ENCODE assay signal across 25 mouse cellular contexts in genomic region chr15:100109916-100110315, GRCm38 (mm10).
A peak's percentile ranks its signal among the peaks of the same experiment; 100 is the strongest.
DNase-seq lines count a peak whose midpoint lies in the region; ATAC-seq and TF ChIP-seq lines count a peak whose summit lies in the region.
"Had no signal": no experiment of that assay in that cellular context is flagged by ENCODE, and none has a peak within 500 bp of the region (broad histone marks: within the 10 kb centered on the region; RNA-seq: fewer than 3 reads in every experiment).

No protein-coding gene starts in this region.

- peak; percentile 56 for ATAC-seq in frontal cortex, adult (ENCODE audit: low TSS enrichment)
- no peak for ATAC-seq in liver, postnatal 0 days
- ATAC-seq: CD4-positive, CD25-positive, alpha-beta regulatory T cell, adult 4 months; forebrain, embryonic 14.5 days had no signal

- DNase-seq in frontal cortex, postnatal 14 days (ENCODE audit: low spot score in 2 of 2), result no peak
- DNase-seq in liver, postnatal 0 days, result no peak
- DNase-seq in liver, result no peak
- DNase-seq in Muller cell, postnatal 12 days (ENCODE audit: inconsistent ontology term), result peak; percentile 29
- DNase-seq in gonadal fat pad, adult 2 months (ENCODE audit: low read depth), result peak; percentile 93
- DNase-seq in cerebellum, adult 11 months, result no peak
- no peak for DNase-seq in hindbrain, embryonic 10.5 days (ENCODE audit: low spot score)
- DNase-seq: adrenal gland, postnatal 10 days; B cell, adult 2 months; cerebellum, adult 18-20 months; cerebellum, adult 9-11 months; cerebellum, postnatal 36 days; gastrocnemius, adult 2 months; gastrocnemius, postnatal 25 days; heart, adult 11 months; heart, postnatal 14 days had no signal

- peaks cover 32% of the 10 kb centered on the region for H3K4me1 ChIP-seq in liver, postnatal 0 days (ENCODE audit: insufficient read depth)
- H3K4me1 ChIP-seq in hindbrain, embryonic 10.5 days (replicated peaks), result peaks cover 33% of the 10 kb centered on the region

- no peaks in the 10 kb centered on the region for H3K36me3 ChIP-seq in liver, postnatal 0 days (replicated peaks; ENCODE audit: insufficient read depth, low read length)
- no peaks in the 10 kb centered on the region for H3K36me3 ChIP-seq in hindbrain, embryonic 10.5 days
- H3K36me3 ChIP-seq: embryonic facial prominence, embryonic 10.5 days; heart, embryonic 10.5 days; heart, embryonic 15.5 days had no signal

- no peaks in the 10 kb centered on the region for H3K9me3 ChIP-seq in liver, postnatal 0 days (ENCODE audit: low read length)
- H3K9me3 ChIP-seq in hindbrain, embryonic 10.5 days, result no peaks in the 10 kb centered on the region
- H3K9me3 ChIP-seq: embryonic facial prominence, embryonic 10.5 days; forebrain, embryonic 10.5 days; G1E; heart, embryonic 10.5 days; heart, embryonic 15.5 days had no signal

- H3K27me3 ChIP-seq in liver, postnatal 0 days (ENCODE audit: insufficient read depth, low read length), result no peaks in the 10 kb centered on the region
- no peaks in the 10 kb centered on the region for H3K27me3 ChIP-seq in hindbrain, embryonic 10.5 days (ENCODE audit: insufficient read depth, poor library complexity, severe bottlenecking)
- H3K27me3 ChIP-seq: heart, embryonic 15.5 days had no signal

- no peak for TF ChIP-seq EP300 in liver, postnatal 0 days (IDR thresholded peaks at IDR 0.05; ENCODE audit: low read depth)

- WGBS in liver, postnatal 0 days (ENCODE audit: insufficient replicate concordance), result 67% methylated on average over 3 of the region's 3 CpGs
- WGBS in hindbrain, embryonic 10.5 days, result 86% methylated on average over 3 of the region's 3 CpGs

- H3K9ac ChIP-seq in liver, postnatal 0 days (replicated peaks), result no peak overlapping the region
- H3K9ac ChIP-seq: heart, embryonic 15.5 days; hindbrain, embryonic 14.5 days had no signal

- peak overlapping the region; percentile 89 for H3K27ac ChIP-seq in liver, postnatal 0 days (ENCODE audit: low read depth)
- no peak overlapping the region for H3K27ac ChIP-seq in hindbrain, embryonic 10.5 days
- H3K27ac ChIP-seq: embryonic facial prominence, embryonic 10.5 days; forebrain, embryonic 10.5 days; gastrocnemius, adult 2 months; heart, embryonic 15.5 days; hindbrain, embryonic 14.5 days had no signal

- no peak for TF ChIP-seq CTCF in liver, postnatal 0 days (IDR thresholded peaks at IDR 0.05; ENCODE audit: low read depth)

- no peak overlapping the region for H3K4me2 ChIP-seq in liver, postnatal 0 days (ENCODE audit: low read depth, low read length)
- H3K4me2 ChIP-seq: heart, embryonic 15.5 days; hindbrain, embryonic 14.5 days had no signal

- H3K4me3 ChIP-seq in liver, postnatal 0 days (ENCODE audit: low read depth, low read length), result no peak overlapping the region
- no peak overlapping the region for H3K4me3 ChIP-seq in hindbrain, embryonic 10.5 days
- H3K4me3 ChIP-seq: embryonic facial prominence, embryonic 10.5 days; forebrain, embryonic 10.5 days; gastrocnemius, adult 2 months; heart, embryonic 10.5 days; heart, embryonic 15.5 days had no signal

Comparison
In these comparisons a context has a peak if more than half of its experiments do, and no peak if none do; other contexts are left out.
1. DNase-seq: peak in Muller cell, postnatal 12 days (single experiment) and gonadal fat pad, adult 2 months (single experiment); none in frontal cortex, postnatal 14 days (0 of 2), liver, postnatal 0 days (single experiment), liver (single experiment), cerebellum, adult 11 months (single experiment) and hindbrain, embryonic 10.5 days (single experiment).